Mouse (Mus musculus) c-Kit-negative CD71-positive TER-119-positive erythroid progenitor cells, embryonic 14.5 days (primary cell): Measurements from ENCODE around the gene Rp9.

Experiments
- DNase-seq: peaks from one replicate; pipeline ENCODE4 v3.0.0-alpha.2; 2013; ENCODE audit warnings: low read depth, low spot score

The Rp9 gene

DNA sequence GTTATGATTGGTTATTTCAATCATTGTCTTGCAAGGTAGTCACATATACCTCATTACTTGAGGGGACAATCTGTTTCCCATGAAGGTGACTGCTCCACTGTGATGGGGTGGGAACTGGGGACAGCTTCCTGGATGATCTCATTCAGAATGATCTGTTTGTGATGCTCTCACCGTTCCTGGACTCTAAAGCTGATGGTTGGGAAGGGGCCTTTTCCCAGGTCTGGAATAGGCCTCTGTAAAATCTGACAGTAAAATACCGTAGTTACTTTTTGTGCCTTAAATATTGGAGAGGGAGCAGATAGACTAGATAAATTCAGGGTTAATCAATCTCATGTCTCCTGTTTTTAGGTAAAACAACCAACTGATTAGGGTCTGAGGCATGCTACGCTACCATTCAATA, at the start of gene Rp9:
Gene Rp9, minus strand, starts transcription at position 101 of the 400 bp plus-strand sequence.
- DNase-seq: no peak

DNA sequence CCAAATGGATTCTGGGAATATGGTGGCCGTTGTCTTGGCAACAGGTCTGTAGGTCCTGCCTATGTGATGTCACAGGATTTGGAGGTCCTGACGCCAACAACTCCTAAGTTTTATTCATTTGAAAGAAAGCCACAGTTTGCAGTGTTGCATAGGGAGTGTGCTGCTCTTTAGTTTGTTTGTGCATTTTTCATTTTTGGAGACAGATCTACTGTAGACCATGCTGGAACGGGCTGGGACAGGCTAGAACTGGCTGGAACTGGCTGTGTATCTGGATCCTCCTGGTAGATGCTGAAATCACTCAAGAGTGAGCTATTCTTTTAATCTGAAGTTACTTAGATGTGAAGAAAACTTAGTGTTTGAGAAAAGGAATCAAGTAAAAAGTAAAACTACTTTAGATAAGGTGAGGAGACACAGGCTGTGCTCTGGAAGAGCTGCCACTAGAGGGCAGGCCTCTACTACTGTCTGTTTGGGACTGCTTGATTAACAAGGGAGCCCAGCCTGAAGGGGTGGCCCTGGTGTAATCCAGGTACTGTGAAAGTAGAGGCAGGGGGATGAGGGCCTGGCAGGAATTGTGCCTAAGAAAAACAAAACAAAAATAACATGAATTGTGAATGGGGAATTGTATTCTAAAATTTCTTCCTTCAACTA, 49.0 kb upstream of the Rp9 start:
- no peak for DNase-seq

DNA sequence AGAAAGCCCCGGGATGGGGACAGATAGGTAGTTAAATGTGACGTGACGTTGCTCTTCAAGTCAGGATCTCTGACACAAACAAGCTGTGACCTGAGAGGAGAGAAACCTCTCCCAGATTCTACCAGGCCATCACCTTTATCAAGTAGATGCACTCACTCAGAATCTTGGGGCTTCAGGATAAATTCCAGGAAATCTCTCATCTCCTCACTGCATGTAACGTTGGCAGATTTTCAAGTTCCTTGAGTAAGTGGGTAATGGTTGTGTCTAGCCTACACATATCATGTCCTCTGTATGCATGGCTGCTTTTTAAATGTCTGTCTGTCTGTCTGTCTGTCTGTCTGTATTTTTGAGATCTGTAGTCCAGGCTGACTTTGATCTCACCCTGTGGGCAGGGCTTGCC, 45.5 kb upstream of the Rp9 start:
- DNase-seq: no peak

DNA sequence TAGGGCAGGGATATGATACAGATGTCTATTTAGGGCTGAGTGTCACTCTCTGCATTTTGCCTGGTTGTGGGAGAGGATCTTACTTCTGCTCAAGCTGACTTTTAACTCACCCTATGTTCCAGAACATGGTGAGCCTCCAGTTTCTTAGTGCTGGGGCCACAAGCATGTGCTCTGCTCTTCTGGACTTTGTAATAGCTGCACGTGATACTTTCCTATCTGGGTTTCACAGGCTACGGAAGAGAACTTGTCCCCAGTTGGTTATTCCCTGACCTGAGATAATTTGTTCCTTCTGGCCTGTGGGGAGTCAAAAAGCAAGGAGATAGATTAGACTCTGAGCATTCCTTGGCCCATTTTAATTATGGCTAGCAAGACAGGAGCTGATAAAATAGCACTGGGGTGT, 36.0 kb upstream of the Rp9 start:
- no peak for DNase-seq

DNA sequence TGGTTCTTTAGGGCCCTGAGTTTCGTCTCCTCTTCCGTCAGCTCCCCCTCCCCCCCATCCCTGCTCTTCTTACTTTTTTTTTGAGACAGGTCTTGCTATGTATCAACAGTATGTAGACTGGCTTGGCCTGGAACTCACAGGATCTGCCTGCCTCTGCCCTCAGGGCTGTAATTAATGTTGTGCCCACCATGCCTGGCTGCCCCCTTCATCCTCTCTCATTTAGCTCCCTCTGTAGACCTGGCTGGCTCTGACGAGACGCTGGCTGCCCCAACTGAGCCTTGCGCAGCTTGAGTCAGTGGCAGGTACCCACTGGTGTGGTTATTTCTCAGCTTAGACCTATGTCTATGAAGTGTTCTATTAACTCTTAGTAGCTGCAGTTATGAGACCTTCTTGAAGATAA, 34.0 kb upstream of the Rp9 start:
- DNase-seq: no peak

DNA sequence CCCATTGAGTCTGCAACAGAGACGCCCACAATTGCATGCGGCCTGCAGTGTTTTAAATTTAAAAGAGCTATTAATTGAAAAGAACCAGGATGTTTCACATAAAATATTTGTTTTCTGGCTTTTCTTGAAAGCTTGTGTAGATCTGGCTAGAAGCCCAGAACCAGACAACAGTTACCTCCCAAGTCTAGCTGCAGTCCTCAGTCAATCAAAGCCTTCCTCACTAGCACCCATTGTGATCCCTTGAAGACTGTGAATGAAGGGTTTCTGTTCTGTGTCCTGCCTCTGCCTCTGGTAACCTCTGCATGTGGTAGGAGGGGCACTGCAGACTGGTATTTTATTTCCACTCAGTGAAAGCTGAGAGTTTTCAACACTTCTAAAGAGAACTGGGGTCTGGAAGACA, 33.4 kb upstream of the Rp9 start:
- no peak for DNase-seq

DNA sequence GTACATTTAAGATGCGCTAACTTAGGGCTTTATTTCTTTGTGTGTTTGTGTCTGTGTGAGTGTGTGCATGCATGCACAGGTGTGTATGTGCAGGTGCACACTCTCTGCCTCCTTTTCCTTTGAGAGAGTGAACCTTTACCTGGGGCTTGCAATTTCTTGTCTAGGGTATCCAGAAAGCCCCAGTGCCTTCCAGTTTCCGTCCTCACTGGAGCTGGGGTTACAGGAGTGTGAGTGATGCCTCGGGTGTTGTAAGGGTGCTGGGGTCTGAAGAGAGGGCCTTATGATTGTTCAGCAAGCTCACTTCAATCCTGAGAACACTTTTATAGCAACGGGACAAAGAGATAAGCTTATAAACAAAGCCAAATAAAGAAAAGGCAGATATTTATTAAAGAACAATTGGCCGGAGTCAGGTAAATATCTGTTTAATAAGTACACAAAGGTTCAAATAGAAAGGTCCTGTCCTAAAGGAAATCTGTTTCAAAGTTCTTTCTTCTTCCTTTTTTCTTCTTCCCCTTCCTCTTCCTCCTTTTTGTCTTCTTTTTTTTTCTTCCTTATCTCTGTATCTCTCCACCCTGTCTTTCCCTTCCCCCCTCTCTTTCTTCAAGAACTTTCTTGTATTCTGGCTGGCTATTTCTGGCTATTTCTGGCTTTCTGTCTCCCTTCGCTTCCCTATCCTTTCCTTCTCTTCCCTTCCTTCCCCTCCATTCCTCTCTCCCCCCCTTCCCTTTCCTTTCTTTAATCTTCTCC, 27.7 kb upstream of the Rp9 start:
- no peak for DNase-seq

DNA sequence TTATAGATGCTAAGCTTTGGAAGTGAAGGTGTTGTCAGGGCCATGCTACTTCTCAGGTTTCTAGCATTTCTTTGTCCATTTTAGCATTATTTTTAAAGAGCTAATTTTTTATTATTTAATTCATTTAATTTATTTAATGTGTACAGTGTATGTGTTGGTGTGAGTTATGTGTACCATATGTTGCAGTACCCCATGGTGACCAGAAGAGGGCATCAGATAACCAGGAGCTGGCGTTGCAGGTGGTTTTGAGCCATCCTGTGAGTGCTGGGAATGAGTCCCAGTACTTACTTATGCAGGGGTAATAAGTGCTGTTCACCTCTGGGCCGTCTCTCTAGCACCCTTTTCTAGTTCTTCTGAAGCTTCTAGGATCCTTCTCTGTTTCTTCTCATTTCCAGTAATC, 25.6 kb upstream of the Rp9 start:
- no peak for DNase-seq

DNA sequence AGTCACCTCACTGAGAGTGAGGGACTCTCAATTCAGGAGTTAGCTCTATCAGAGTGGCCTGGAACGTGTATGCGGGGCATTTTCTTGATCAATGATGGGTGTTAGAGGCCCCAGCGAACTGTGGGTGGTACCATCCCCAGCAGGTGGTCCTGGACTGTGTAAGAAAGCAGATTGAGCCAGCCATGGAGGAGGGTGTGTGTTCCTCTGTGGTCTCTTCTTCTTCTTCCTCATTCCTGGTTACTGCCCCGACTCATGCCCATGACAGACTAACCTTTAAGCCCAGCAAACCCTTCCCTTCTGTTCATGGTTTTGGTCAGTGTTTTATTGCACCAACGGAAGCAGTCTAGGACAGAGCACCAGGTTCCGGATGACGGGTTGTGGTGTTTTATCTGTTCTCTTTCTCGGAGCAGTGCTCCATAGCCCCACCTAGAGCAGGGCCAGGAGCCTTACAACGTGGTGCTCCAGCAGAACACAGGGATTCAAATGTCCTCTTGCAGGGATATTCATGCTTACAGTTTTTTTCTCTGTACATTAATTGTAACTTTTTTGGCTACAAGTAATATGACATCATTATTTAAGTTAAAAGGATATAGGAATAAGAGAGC, 24.8 kb upstream of the Rp9 start:
- DNase-seq: no peak

DNA sequence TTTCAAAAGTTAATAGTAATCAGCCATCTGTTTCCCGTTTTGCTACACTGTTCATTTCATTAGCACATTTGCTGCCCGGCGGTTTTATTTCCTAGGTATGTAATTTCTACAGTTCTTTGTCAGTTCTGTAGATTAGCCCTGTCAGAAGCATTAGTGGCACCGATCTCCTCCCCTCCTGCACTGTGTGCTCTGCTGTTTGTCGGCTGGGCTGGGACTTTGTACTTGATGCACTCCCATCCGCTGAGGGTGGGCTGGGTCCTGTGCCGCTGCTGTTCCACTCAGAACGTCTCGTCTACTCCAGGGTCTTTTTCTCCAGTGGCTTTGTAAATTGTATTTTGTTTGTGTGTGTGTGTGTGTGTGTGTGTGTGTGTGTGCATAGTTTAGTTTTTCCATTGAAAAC, 19.4 kb upstream of the Rp9 start:
- DNase-seq: no peak

DNA sequence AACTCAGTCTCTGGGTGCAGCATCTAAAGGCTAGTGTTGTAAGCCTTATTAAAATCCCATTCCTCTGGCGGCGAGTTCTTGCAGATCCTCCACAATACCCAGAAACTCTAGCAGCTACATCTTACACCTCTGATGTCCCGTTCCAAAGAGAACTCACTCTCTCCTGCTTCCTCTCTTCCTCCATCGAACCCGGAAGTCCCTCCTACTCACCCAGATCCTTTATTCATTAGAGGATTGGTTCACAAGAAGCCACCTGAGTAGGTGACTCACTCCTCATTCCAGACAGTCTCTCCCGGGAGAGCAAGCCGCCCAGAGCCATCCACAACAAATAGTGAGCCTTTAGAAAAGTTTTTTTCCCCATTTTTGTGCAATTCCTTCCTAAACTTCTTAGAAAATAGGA, 16.7 kb upstream of the Rp9 start:
- DNase-seq: no peak

DNA sequence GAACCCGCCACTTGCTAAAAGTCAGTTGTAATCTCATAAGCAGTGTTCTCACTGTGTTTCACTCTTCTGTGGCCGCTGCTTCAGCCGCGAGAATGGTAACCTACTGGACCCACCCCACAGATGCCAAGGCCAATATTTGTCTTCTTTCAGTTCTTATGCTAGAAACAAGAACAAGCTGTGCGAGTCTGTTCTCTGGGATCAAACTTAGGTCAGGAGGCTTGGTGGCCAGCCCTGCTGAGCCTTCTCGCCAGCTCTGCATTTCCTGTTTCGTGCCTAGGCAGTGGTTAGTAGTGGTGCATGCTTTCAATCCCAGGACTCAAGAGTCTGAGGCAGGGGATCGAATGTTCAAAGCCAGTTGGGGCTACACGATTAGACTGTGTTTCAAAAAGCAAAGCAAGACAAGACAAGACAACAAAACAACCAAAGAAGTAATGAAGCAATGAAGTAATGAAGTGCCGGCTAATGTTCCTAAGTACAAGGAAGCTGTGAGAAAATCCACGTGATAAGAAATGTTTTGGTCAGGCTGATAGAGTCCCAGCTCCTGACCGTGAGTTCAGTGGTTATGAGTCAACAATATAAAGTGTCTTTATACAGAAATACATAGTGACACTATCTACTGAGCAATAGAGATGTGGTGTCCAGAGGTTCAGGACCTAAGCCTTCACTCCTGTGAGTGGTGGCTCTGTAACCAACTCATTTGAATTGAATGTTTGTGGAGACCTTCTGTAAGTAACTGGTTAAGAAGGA, 15.2 kb upstream of the Rp9 start:
- no peak for DNase-seq

DNA sequence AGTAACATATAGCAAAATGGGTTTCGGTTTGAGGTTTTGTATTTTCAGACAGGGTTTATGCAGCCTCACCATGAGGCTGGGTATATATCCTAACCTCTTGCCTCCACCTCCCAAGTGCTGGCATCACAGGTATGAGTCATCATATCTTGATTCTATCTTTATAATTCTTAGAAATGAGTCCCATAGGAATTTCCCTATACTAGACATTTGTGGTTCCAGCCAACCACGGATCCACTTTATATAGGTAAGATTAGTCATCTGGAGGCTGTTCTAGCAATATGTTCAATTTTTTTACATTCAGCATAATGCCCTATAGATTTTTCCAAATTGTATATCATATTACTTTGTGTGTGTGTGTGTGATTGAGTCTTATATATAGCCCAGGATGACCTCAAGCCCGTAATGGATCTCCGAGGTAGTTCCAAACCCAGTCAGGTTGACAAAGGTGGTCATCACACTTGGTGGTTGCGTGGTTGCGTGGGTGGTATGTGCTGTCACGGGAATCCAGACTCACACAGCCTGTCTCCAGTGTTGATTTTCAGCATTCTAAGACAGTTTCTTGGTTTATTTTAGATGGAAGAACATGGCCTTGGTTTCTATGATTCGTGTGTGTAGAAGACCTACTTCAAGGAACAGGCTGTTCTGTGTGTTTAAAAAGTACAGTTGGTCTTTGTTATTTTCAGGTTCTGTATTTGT, 14.5 kb upstream of the Rp9 start:
- DNase-seq: no peak

DNA sequence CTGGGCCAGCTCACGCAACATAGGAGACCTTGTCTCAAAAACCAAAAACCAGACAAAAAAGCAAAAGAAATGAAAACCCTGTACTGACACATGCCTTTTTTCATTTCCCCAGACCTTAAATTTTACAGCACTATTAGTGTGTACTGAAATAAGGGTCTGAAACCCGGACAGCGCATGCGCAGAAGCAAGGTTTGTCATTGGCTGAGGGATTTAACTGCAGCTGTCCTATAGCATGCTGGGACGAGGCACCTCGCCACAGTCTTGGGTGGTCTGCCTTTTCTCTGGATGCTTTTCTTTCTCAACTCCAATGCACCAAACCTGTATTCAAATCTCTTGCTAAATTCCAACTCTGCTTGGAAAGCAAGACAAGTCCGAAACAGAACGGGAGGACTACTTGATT, 9.4 kb upstream of the Rp9 start:
- DNase-seq: no peak

DNA sequence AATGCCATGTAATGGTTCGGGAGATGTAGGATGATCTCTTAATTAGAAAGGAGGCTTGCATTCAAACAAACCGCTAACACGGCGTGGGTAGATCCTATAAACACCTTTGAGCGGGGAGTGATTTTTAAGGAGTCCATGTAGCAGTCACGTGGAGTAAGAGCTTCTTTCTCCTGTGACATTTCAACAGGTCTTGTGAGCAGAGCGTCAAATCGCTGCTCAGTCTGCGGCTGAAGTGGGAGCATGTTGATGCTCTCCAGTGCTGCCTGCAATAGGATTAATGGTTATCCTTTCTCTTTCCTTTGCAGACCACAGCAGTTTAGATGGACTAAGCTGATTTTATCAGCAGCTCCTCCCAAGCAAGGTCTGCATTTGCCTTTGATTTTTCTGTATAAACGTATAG, 6.7 kb upstream of the Rp9 start:
- DNase-seq: no peak

DNA sequence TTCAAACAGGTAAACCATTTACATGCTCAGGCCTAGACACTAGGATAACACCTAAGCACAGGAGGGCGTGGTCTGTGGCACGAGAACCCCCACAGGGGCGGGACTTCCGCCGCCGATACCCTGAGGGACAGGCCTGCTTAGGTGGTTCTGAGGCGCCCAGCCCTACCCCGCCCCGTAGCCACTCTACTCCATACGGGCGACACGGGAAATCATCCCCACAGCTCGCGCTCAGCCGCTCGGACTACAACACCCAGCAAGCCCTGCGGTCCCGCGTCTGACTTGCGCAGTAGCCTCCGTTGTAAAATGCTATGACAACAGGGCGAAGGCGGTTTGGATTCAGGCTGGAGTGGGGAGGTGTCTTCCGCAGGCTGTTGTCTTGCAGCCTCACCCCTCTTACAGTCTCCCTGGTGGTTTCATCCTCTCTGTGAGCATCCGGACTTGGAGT, 5.9 kb upstream of the Rp9 start, which contains the start of gene Bbs9:
Gene Bbs9, plus strand, starts transcription at position 292 of the 445 bp plus-strand sequence.
- peak; percentile 77 for DNase-seq

DNA sequence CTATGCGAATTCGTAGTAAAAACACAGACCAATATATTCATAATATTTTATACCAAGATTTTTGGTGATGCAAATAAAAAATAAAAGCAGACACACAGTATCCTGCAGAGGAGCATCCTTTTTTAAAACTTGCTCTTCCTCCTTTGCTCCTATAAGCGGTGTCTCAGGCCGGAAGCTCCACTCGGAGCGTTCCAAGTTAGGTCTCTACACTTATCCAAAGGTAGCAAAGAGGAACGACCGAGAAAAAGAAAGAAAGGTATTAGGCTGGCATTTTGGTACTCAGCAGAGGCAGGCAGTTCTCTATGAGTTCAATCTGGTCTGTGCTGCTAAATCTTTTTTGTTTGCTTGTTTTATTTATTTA, 664 bp downstream of the Rp9 start:
- DNase-seq: no peak

DNA sequence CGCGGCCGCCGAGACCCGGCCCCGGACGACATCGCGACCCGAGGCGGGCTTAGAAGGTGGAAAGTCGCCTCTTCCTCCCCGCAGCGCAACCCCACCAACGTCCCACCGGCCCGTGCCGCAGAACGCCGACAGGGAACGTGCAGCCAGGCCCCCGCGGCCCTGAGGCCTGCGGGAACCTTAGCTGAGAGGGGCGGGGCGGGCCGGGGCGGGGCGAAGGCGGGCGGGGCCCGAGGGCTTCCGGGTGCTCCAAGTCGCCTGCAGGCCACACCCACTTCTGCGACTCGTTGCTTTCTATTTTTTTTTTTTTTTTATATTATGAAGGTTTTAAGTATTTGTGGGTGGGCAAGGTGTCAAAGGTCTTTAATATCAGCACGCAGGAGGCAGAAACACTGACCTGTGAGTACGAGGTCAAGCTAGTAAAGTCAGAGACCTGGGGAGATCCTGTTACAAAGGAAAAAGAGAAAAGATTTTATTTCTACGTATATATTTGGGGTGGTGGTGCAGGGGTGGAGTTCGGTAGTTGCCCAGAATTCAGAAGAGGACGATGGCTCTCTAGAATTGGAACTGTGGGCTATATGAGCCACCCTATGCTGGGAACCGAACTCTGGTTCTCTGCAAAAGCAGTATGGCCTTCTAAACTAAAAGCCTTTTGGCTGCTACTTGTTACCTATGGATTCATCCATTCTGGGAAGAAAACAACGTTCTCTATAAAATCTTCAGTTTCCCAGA, 1.2 kb downstream of the Rp9 start:
- DNase-seq: peak; percentile 71

DNA sequence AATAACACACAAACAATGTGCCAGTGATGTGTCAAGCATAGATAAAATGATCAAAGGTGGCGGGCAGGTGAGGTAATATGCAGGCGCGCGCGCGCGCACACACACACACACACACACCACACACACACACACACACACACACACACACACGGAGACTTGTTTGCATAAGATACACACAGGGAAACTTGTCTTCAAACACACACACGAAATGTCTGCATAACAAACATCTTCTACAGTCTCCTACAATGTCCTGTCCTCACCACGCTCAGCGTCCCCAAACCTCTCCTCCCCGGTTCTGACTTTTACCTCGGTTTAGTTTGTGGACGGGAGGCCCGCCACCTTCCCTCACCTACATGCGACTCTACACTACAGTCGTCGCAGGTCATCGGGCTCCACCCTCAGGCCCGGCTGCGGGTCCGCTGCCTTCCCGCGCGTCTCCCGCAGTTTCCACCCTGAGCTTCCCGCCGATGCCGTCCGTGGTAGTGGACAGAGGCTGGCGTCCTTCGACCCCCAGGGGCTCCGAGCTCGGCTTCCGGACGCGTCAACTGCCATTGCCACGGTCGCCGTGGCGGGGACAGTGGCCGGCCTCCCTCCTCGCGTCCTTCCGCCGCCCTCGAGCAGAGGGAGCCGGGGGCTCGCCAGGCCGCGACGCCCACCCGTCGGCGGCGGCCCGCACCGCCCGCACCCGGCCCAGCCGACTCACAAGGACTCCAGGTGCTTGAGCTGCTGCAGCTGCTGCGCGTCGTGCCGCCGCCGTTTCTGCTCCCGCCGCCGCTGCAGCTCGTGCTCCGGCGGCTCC, 2.0 kb downstream of the Rp9 start:
- peak; percentile 41 for DNase-seq

DNA sequence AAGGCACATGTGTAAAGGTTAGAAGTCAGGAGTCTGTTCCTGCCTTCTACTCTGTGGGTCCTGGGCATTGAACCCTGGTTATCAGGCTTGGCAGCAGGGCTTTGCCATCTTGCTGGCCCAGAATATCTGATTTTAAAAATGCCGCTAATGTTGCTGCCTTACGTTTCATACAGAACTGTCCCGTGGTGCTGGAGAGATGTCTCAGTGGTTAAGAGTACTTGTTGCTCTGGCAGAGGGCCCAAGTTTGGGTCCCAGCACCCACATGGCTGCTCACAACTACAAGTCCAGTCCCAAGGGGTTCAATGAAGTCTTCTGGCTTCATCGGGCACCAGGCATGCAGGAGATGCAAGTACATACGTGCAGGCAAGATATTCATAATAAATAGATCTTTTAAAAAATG, 3.3 kb downstream of the Rp9 start:
- DNase-seq: no peak
